Mouse (Mus musculus) bone marrow macrophage, adult 2 months (primary cell): ENCODE results near the gene Arsa. TPM values are rescaled to one million over a fixed set of nuclear protein-coding genes. Genes with fewer than 3 reads are reported as not detected.

Experiments used
- H3K27ac ChIP-seq: 2 replicates; pipeline ENCODE4 v1.5.1; 2012; ENCODE audit warnings: low read depth, low read length; ENCODE audit not compliant: insufficient read depth
- H3K4me1 ChIP-seq: 2 replicates; pipeline ENCODE4 v1.6.1; 2012; ENCODE audit warnings: low read length; ENCODE audit not compliant: control insufficient read depth, insufficient read depth
- H3K4me3 ChIP-seq: 2 replicates; pipeline ENCODE4 v1.5.1; 2012; ENCODE audit warnings: mild to moderate bottlenecking, low read length, moderate library complexity; ENCODE audit not compliant: insufficient read depth
- CTCF ChIP-seq: IDR thresholded peaks from 2 replicates; pipeline ENCODE4 v1.5.1; 2012; ENCODE audit warnings: low read depth, mild to moderate bottlenecking, low read length, moderate library complexity
- POLR2A ChIP-seq: IDR thresholded peaks from 2 replicates; pipeline ENCODE4 v1.6.1; 2012; ENCODE audit warnings: mild to moderate bottlenecking, low read depth, low read length, borderline replicate concordance
- polyA plus RNA-seq: library from polyadenylated mRNA; stranded (reverse); fragments of >200 nt; gene quantifications from 2 replicates; pipeline ENCODE4 v1.2.4, GENCODE M21; 2012; ENCODE audit not compliant: missing spikeins, insufficient read depth, insufficient read length

Arsa gene
- polyA plus RNA-seq, 1 experiment: 33.6 TPM

GRCm38 (mm10) chr15:89458942-89459341 is 18.3 kb downstream of the Arsa start:
- Histone ChIP-seq H3K27ac (no peak overlapping the region), H3K4me3 (no peak overlapping the region), H3K4me1 (no peaks in the 10 kb centered on the region)
- TF ChIP-seq CTCF (no peak), POLR2A (no peak)

DNA sequence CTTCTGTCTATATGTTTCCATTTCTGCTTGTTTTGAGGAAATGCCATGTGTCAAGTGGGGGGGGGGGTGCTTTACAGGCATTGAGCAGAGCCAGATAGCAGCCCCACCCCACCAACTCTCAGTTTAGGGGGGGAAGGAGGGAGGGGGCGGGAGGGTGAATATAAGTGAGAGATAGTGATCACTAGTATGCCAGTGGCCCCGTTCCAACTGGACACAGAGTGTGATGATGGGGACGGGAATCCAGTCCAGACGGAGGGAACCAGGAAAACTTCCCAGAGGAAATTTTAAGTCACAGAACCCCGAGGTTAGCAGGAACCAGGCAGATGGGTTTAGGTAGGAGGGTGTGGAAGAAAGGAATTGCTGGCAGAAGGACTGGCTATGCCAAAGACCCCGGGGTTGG is 21.6 kb downstream of the Arsa start:
- TF ChIP-seq CTCF (no peak), POLR2A (no peak)
- no peak overlapping the region for H3K27ac ChIP-seq
- no peaks in the 10 kb centered on the region for H3K4me1 ChIP-seq
- no peak overlapping the region for H3K4me3 ChIP-seq

DNA sequence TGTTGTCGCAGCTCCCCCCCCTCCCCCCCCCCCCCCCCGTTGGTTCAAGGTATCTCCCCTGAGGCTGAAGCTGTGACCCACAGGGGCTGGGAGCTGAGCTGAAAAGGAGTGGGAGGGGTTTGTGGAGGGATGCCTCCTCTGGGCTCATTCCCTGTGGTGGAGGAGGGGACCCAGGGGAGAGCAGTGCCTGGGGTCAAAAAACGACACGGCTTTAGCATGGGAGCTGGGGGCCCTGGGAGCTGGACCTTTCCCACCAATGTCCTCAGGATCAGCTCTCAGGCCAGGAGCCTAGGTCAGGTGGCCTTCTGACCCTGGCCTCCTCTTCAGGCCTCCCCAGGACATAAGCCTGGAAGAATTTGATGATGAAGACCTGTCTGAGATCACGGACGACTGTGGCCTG is 22.4 kb downstream of the Arsa start:
- no peak overlapping the region for H3K4me3 ChIP-seq
- TF ChIP-seq CTCF (no peak), POLR2A (no peak)
- no peak overlapping the region for H3K27ac ChIP-seq
- H3K4me1 ChIP-seq: no peaks in the 10 kb centered on the region

DNA sequence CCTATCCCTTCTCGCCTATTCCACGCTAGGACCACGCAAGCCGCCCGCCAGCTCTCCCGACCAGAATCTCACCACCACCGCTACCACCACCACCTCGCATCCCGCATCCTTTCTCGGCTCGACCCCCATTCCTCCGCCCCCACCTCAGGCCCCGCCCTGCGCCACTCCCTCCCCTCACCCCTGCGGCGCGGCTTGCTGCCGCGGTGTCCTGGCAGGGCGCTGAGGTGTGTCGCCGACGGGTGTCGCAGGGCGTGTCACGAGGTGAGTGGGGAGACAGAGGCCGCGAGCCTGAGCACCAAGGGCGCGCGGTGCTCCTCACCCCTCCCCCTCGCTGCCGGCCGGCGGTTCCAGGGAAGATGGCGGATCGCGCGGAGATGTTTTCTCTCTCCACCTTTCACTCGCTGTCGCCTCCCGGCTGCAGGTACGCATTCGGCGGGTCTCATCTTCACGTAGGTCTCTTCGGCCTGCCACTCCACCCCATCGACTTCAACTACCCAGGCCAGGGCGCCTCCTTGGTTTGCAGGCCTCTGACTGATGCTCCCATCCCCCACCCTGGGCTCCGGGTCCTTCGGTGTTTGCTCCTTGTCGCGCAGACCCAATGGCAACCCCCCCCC is 23.3 kb downstream of the Arsa start, which contains the start of gene Mapk8ip2:
TSS of gene Mapk8ip2 (plus strand) at position 49 of the 614 bp plus-strand sequence.
- TF ChIP-seq CTCF: no peak
- no peak for TF ChIP-seq POLR2A
- peak within 1 kb of the TSS; percentile 43 for H3K4me3 ChIP-seq
- no peak within 1 kb of the TSS for H3K27ac ChIP-seq
- H3K4me1 ChIP-seq: no peaks in the 10 kb centered on the region

DNA sequence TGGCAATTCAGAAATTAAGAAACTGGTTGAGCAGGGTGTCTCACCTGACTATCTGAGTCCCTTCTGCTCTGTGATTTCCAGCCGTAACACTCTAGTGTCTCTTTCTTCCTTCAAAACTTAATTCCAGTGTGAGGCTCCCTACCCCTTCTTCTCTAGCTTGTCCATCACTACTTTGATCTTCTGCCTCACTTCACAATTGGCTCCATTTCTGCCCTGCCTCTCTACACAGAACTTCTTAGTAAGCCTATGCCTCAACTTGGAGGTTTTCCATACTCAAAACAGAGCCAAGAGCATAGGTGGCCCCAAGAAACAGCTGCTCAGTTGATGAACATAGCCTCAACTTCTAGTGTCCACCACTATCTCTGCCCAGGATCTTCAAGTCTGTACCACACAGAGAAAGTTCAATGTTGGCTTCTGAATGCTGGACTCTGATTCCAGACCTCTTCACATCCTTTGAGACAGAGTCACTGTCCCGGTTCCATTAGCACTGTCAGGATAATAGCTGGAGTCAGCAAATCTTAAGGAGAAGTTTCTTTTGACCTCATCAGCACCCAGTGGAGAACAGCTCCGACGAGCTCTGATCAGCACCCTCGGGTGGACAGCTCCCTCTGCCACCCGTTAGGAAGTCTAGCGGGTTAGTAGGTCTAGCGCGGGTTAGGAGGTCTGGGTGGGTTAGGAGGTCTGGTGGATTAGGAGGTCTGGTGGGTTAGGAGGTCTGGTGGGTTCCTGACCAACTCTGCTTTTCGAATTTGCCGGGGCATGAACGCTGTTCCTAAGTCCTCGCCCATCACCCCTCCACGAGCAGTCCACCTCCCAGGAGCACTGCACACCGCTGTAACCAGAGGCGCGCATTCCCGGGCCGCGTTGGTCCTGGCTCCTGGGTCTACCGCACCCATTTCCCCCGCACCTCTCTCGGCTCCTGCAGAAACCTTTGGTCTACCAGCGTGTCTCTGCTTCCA is 24.0 kb downstream of the Arsa start:
- Histone ChIP-seq H3K27ac (no peak overlapping the region), H3K4me3 (no peak overlapping the region), H3K4me1 (no peaks in the 10 kb centered on the region)
- TF ChIP-seq CTCF (no peak), POLR2A (no peak)

- TF ChIP-seq POLR2A: no peak
- TF ChIP-seq CTCF: no peak
- Histone ChIP-seq H3K4me3 (no peak overlapping the region), H3K4me1 (no peaks in the 10 kb centered on the region), H3K27ac (no peak overlapping the region)
Observed at GRCm38 (mm10) chr15:89442486-89443070, 34.6 kb downstream of the Arsa start.

- Histone ChIP-seq H3K4me1 (peaks cover 7% of the 10 kb centered on the region), H3K4me3 (no peak overlapping the region), H3K27ac (no peak overlapping the region)
- TF ChIP-seq POLR2A (no peak), CTCF (no peak)
Observed at GRCm38 (mm10) chr15:89435878-89436277, 41.3 kb downstream of the Arsa start.

DNA sequence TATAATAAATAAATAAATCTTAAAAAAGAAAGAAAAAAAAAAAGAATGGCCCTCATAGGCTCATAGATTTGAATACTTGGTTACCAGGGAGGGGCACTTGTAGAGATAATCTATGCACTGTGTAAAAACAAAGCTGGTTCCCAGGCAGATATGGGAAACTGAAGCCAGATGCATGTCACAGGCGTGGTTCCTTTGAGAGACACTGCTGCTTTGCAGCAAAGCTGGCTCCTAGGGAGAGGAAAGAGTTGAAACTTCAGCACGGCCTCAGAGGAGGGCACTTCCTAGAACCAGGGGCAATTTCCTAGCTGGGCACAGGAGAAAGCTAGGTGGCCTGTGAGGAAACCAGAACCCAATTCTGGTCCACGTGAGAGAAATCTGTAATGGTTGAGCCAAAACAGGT is 43.1 kb downstream of the Arsa start:
- TF ChIP-seq POLR2A (no peak), CTCF (no peak)
- no peak overlapping the region for H3K27ac ChIP-seq
- peaks cover 9% of the 10 kb centered on the region for H3K4me1 ChIP-seq
- no peak overlapping the region for H3K4me3 ChIP-seq

DNA sequence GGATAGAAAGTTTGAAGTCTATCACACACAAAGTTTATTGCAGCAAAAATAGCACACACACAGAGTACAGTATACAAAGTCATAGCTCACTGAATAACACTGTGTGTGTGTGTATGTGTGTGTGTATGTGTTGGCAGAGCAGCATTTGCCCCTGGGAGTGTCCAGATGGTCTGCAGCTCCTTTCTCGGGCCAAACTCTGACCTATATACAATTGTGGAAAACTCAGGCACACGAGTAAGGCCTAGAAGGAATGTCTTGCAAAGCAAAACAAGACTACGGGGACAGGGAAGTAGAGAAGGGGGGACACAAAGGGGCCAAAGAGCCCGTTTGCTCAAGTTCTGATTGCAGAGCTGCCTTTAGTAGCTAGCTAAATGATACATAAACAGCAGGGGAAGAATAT is 44.3 kb downstream of the Arsa start:
- TF ChIP-seq CTCF: no peak
- no peak for TF ChIP-seq POLR2A
- peaks cover 12% of the 10 kb centered on the region for H3K4me1 ChIP-seq
- no peak overlapping the region for H3K27ac ChIP-seq
- no peak overlapping the region for H3K4me3 ChIP-seq

DNA sequence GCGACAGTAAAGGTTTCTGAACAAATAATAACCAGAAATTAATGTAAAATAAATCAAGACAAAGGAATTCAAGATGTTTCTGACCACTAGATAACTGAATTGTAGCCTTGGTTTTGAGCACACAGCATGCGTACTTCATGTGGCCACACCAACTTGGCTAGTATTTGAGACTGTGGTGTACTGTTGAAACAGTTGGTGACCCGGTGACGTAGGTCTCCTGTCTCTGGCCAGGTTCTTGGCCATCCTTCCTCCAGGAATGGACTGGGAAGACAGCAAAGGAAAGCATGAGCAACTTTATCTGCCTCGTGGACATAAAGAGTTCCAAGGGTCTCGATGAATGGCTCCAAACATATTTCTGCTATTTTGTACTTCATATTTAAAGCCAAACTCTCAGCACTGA is 45.4 kb downstream of the Arsa start:
- no peak for TF ChIP-seq POLR2A
- TF ChIP-seq CTCF: no peak
- Histone ChIP-seq H3K27ac (no peak overlapping the region), H3K4me1 (peaks cover 24% of the 10 kb centered on the region), H3K4me3 (no peak overlapping the region)
